Mouse (Mus musculus) cortical plate, adult 2 months (tissue): ENCODE data around the gene Oas1c.

ENCODE experiments used
- CTCF ChIP-seq: fragments of 200-500 bp; IDR thresholded peaks from 2 replicates; pipeline ENCODE4 v1.5.1; 2011; ENCODE audit warnings: mild to moderate bottlenecking, control low read depth, low read length; ENCODE audit not compliant: insufficient read depth; ENCODE audit errors: extremely low read depth
- POLR2A ChIP-seq: fragments of 200-500 bp; IDR thresholded peaks from 2 replicates; pipeline ENCODE4 v1.6.1; 2011; ENCODE audit warnings: mild to moderate bottlenecking, low read length, control low read depth; ENCODE audit not compliant: insufficient read depth; ENCODE audit errors: extremely low read depth

DNA sequence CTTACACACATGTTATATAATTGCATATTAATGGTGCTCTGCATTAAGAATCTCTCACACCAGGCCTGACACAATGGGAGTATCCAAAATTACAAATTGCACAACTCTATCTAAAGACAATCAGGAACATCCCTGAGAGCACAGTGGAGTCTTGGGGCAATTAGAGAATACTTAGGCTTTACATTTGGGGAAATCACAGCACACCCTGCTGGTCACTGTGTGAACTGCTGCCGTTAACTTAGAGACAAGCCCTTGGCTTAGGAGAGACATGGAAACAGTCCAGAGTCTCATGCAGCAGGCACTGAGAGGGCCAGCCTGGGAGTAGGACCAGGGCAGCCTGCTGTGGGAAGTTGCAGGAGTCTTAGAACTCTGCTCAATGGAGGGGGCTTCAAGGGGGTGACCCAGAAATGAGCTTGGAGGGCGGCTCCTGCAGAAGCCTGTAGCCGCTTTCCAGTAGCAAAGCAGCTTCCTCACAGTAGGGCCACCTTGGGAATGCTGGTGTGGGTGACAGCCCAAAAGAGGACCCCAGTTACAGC is 37.4 kb upstream of the Oas1c start:
- TF ChIP-seq POLR2A (no peak), CTCF (peak; percentile 62)
